Mouse (Mus musculus) R1 (cell line): Measurements from ENCODE around the gene Sox14.
A peak's percentile ranks its signal among the peaks of the same experiment; 100 is the strongest.

ENCODE experiments used
- DNase-seq: peaks from one replicate; pipeline ENCODE4 v3.0.0-alpha.2; 2018; ENCODE audit warnings: low read depth, low spot score

Sox14 gene

GRCm38 (mm10) chr9:99850354-99850753, 25.6 kb downstream of the Sox14 start:
- no peak for DNase-seq

GRCm38 (mm10) chr9:99848327-99848726, 27.6 kb downstream of the Sox14 start:
- DNase-seq: no peak

- DNase-seq: peak; percentile 71
Observed at GRCm38 (mm10) chr9:99846820-99847219, 29.1 kb downstream of the Sox14 start.

- no peak for DNase-seq
Observed at GRCm38 (mm10) chr9:99839367-99839766, 36.6 kb downstream of the Sox14 start.

GRCm38 (mm10) chr9:99838877-99839276, 37.1 kb downstream of the Sox14 start:
- no peak for DNase-seq

GRCm38 (mm10) chr9:99836707-99837106, 39.3 kb downstream of the Sox14 start:
- no peak for DNase-seq

- no peak for DNase-seq
Observed at GRCm38 (mm10) chr9:99835624-99836430, 40.1 kb downstream of the Sox14 start.
